Mouse (Mus musculus): ENCODE measurements around the gene T2.
"Not testable (repeated sequence)": the region's sequence is repeated elsewhere in the genome, so short reads cannot be mapped to it uniquely, and the experiment has no call there.

T2 gene

GRCm38 (mm10) chr17:8355692-8356091 is at the start of gene T2:
Gene T2 (plus strand): TSS chr17:8355992.
- no peak for TF ChIP-seq GATA4 (IDR thresholded peaks at IDR 0.05; ENCODE audit: insufficient replicate concordance, low read length)

- peak; percentile 96; the same call in 1 of the 2 replicates for TF ChIP-seq GATA4 (IDR thresholded peaks at IDR 0.05; ENCODE audit: insufficient replicate concordance, low read length)
Measured at GRCm38 (mm10) chr17:8310838-8311614, 44.8 kb upstream of the T2 start, which contains the start of gene Sft2d1. Gene Sft2d1 (plus strand): TSS chr17:8311102.

- TF ChIP-seq GATA4 (IDR thresholded peaks at IDR 0.05; ENCODE audit: insufficient replicate concordance, low read length), result no peak
Measured at GRCm38 (mm10) chr17:8311751-8312150, 44.0 kb upstream of the T2 start.

GRCm38 (mm10) chr17:8313976-8314375 is 41.8 kb upstream of the T2 start:
- no peak for TF ChIP-seq GATA4 (IDR thresholded peaks at IDR 0.05; ENCODE audit: insufficient replicate concordance, low read length)

GRCm38 (mm10) chr17:8316251-8316650 is 39.5 kb upstream of the T2 start:
- no peak for TF ChIP-seq GATA4 (IDR thresholded peaks at IDR 0.05; ENCODE audit: insufficient replicate concordance, low read length)

GRCm38 (mm10) chr17:8328511-8329174 is 27.1 kb upstream of the T2 start:
- no peak for TF ChIP-seq GATA4 (IDR thresholded peaks at IDR 0.05; ENCODE audit: insufficient replicate concordance, low read length)

- TF ChIP-seq GATA4 (IDR thresholded peaks at IDR 0.05; ENCODE audit: insufficient replicate concordance, low read length), result no peak
Measured at GRCm38 (mm10) chr17:8330602-8331001, 25.2 kb upstream of the T2 start.

- TF ChIP-seq GATA4 (IDR thresholded peaks at IDR 0.05; ENCODE audit: insufficient replicate concordance, low read length), result not testable (repeated sequence)
Measured at GRCm38 (mm10) chr17:8337159-8337558, 18.6 kb upstream of the T2 start, which contains the start of gene Prr18. Gene Prr18 (plus strand): TSS chr17:8337459.

GRCm38 (mm10) chr17:8339666-8340374 is 16.0 kb upstream of the T2 start:
- TF ChIP-seq GATA4 (IDR thresholded peaks at IDR 0.05; ENCODE audit: insufficient replicate concordance, low read length), result no peak

GRCm38 (mm10) chr17:8340407-8341359 is 15.1 kb upstream of the T2 start:
- TF ChIP-seq GATA4 (IDR thresholded peaks at IDR 0.05; ENCODE audit: insufficient replicate concordance, low read length), result no peak

GRCm38 (mm10) chr17:8341360-8341963 is 14.3 kb upstream of the T2 start:
- no peak for TF ChIP-seq GATA4 (IDR thresholded peaks at IDR 0.05; ENCODE audit: insufficient replicate concordance, low read length)

- no peak for TF ChIP-seq GATA4 (IDR thresholded peaks at IDR 0.05; ENCODE audit: insufficient replicate concordance, low read length)
Measured at GRCm38 (mm10) chr17:8342706-8343105, 13.1 kb upstream of the T2 start.

GRCm38 (mm10) chr17:8343416-8343815 is 12.4 kb upstream of the T2 start:
- no peak for TF ChIP-seq GATA4 (IDR thresholded peaks at IDR 0.05; ENCODE audit: insufficient replicate concordance, low read length)

- TF ChIP-seq GATA4 (IDR thresholded peaks at IDR 0.05; ENCODE audit: insufficient replicate concordance, low read length), result no peak
Measured at GRCm38 (mm10) chr17:8347765-8348285, 8.0 kb upstream of the T2 start.
